Mouse (Mus musculus) heart, embryonic 10.5 days (tissue): ENCODE results near the gene Kctd3. TPM values are rescaled to one million over a fixed set of nuclear protein-coding genes. Genes with fewer than 3 reads are reported as not detected.
"Not testable (repeated sequence)": the region's sequence is repeated elsewhere in the genome, so short reads cannot be mapped to it uniquely, and the experiment has no call there.

Experiments
- DNase-seq: peaks from one replicate; pipeline ENCODE4 v3.0.0-alpha.2; 2017; ENCODE audit warnings: low spot score
- H3K27ac ChIP-seq: fragments of 300-500 bp; sonication (generic); 2 replicates; pipeline ENCODE4 v1.5.1; 2016; ENCODE audit warnings: mild to moderate bottlenecking
- H3K27me3 ChIP-seq: fragments of 300-500 bp; sonication (generic); 2 replicates; pipeline ENCODE4 v1.6.1; 2016; ENCODE audit warnings: mild to moderate bottlenecking; ENCODE audit not compliant: poor library complexity, insufficient read depth, severe bottlenecking
- H3K36me3 ChIP-seq: fragments of 300-500 bp; sonication (generic); 2 replicates; pipeline ENCODE4 v1.6.1; 2016; ENCODE audit warnings: mild to moderate bottlenecking, moderate library complexity
- H3K4me1 ChIP-seq: fragments of 300-500 bp; sonication (generic); 2 replicates; pipeline ENCODE4 v1.6.1; 2016; ENCODE audit warnings: mild to moderate bottlenecking
- H3K4me3 ChIP-seq: fragments of 300-500 bp; sonication (generic); 2 replicates; pipeline ENCODE4 v1.5.1; 2016; ENCODE audit warnings: mild to moderate bottlenecking, moderate library complexity
- H3K9me3 ChIP-seq: fragments of 300-500 bp; sonication (generic); 2 replicates; pipeline ENCODE4 v1.6.1; 2016; ENCODE audit warnings: mild to moderate bottlenecking, moderate library complexity
- WGBS: fragments of 180-500 bp; shearing (Covaris S2); methylation state at CpG from one replicate; pipeline ENCODE4 v1.1.7; 2016; 5-methylcytosine and 5-hydroxymethylcytosine counted together
- polyA plus RNA-seq: library from polyadenylated mRNA; unstranded; fragments of >200 nt; fragmentation: Nextera tagmentation; extraction: Ambion mirVana; gene quantifications from 2 replicates; pipeline ENCODE4 v1.2.1, GENCODE M21; 2016

Kctd3 gene
- polyA plus RNA-seq, 1 experiment from 2014 or later = 30.5 TPM

DNA sequence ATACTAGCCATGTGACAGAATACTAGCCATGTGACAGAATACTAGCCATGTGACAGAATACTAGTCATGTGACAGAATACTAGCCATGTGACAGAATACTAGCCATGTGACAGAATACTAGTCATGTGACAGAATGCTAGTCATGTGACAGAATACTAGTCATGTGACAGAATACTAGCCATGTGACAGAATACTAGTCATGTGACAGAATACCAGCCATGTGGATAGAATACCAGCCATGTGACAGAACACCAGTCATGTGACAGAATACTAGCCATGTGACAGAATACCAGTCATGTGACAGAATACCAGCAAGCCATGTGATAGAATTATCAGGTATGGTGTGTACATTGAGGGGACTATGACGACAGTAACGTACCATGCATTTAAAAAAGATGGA, 25.2 kb upstream of the Kctd3 start:
- not testable (repeated sequence) for H3K4me3 ChIP-seq, H3K9me3 ChIP-seq, H3K36me3 ChIP-seq, H3K27me3 ChIP-seq, H3K4me1 ChIP-seq, H3K27ac ChIP-seq, DNase-seq
- WGBS = 96% methylated on average over 2 of the region's 2 CpGs

DNA sequence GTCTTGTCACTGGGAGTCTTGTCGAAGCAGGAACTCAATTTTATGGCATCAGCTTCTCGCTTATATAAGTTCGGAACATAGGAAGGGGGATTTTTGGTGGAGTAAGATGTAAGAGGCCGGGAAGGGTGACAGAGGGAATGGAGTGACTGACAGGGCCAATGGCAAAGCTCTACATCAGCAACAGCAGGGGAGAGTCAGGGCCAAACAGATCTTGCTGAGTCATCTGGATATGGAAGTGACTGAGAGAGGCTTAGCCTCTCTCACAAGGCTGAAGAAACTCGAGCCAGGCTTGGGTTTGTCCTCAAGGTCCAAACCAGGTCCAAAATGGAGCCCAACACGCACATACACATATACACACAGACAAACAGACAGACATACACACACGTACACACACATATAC, 23.3 kb upstream of the Kctd3 start:
- DNase-seq = peak; percentile 71
- H3K9me3 ChIP-seq = no peaks in the 10 kb centered on the region
- H3K4me1 ChIP-seq = no peaks in the 10 kb centered on the region
- H3K36me3 ChIP-seq = no peaks in the 10 kb centered on the region
- 75% methylated on average over 7 of the region's 7 CpGs for WGBS
- no peak overlapping the region for H3K27ac ChIP-seq
- H3K27me3 ChIP-seq = no peaks in the 10 kb centered on the region
- H3K4me3 ChIP-seq = no peak overlapping the region

DNA sequence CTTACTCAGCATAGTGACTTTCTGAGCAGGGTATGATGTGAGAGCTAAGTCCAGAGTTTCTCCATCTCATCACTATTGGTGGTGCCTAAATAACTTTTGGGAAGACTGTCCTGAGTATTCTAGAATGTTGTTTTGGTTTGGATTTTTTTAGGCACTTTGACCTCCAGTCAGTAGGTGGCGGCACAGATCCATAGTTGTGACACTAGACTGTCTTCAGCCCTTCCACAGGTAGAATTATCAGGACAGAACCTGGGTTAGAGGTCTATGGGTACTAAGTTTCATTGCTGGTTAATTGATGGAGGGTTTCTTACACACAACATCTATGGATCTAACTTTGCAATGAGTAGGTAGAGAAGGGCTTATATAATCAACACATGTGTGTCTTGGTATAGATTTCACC, 20.6 kb upstream of the Kctd3 start:
- DNase-seq = no peak
- Histone ChIP-seq H3K27ac (no peak overlapping the region), H3K27me3 (no peaks in the 10 kb centered on the region), H3K9me3 (no peaks in the 10 kb centered on the region), H3K36me3 (no peaks in the 10 kb centered on the region), H3K4me1 (no peaks in the 10 kb centered on the region), H3K4me3 (no peak overlapping the region)
- WGBS = 40% methylated on average over 1 of the region's 1 CpGs

DNA sequence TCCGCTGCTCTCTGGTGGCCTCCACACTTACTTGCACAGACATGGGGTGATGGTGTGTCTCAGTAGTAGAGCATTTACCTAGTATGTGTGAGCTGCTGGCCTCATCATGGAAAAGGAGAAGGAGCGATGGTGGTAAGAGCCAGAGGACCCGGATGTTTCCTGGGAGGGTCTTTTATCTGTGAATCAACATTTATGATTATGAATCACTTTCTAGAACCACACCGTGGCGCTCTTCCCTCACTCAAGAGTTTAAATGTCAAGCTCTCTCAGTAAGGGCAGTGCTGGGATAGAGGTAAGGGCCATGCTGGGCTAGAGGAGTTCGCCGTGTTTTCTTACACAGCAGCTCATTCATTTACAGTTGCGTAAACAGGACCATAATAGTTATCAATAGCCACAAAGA, 19.2 kb upstream of the Kctd3 start:
- Histone ChIP-seq H3K27me3 (no peaks in the 10 kb centered on the region), H3K9me3 (no peaks in the 10 kb centered on the region), H3K4me3 (no peak overlapping the region), H3K36me3 (no peaks in the 10 kb centered on the region), H3K4me1 (no peaks in the 10 kb centered on the region), H3K27ac (no peak overlapping the region)
- DNase-seq = no peak
- 61% methylated on average over 8 of the region's 8 CpGs for WGBS

DNA sequence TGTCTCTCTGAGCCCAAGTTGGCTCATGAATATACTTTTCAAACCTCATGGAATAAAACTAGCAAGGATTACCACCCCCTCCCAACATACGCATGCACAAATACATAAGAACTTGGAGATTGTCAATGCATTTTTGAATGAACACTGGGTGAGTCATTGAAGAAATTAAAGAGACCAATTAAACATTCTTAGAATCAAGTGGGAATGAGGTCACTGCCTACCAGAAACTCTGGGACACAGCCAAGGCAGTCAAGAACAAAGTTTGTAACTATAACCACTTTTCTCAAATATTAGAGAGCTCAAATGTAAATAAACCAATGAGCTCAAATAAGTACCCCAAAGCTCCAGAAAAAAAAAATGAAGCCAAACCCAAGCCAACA, 16.1 kb upstream of the Kctd3 start:
- H3K36me3 ChIP-seq = no peaks in the 10 kb centered on the region
- no peaks in the 10 kb centered on the region for H3K27me3 ChIP-seq
- 0 out of 2 replicates have a peak, but pooled peaks cover 3% of the 10 kb centered on the region for H3K4me1 ChIP-seq
- DNase-seq = no peak
- H3K9me3 ChIP-seq = no peaks in the 10 kb centered on the region
- no peak overlapping the region for H3K27ac ChIP-seq
- WGBS = 90% methylated on average over 1 of the region's 1 CpGs
- H3K4me3 ChIP-seq = no peak overlapping the region

DNA sequence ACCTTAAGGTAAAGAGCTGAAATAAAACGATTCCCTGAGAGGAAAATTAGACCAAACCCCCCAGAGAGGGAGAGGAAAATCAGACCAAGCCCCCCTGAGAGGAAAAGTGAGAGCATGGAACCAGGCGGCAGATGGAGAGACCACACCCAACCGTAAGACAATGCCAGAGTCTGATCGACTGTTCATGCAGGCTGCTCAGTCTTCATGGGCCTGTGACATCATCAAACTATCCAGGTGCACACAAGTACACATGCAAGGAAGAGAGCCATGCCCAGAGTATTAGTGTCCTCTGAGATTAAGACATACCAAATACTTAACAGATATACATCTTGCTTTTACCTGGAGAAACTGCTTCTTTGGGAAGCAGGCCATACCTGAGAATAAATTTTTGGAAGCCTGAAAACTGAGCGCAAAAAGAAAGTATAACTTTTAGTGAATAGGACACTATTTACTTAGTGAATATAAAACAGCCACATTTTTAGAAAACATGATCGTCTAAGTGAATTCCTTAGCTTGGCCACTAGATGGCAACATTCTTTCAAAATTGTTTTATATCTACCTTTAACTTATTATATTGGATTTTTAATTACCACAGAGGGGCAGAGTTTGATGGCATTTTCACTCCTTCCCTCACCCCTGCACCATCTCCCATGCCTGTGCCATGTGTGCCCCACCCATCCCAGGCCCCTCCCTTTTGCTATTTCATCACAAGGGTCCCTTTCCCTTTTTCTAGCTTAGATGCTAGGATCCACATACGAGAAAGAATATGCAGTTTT, 15.5 kb upstream of the Kctd3 start:
- Histone ChIP-seq H3K4me3 (no peak overlapping the region), H3K36me3 (no peaks in the 10 kb centered on the region), H3K9me3 (no peaks in the 10 kb centered on the region), H3K4me1 (0 out of 2 replicates have a peak, but pooled peaks cover 3% of the 10 kb centered on the region), H3K27me3 (no peaks in the 10 kb centered on the region), H3K27ac (no peak overlapping the region)
- WGBS = 51% methylated on average over 7 of the region's 7 CpGs
- DNase-seq = no peak

DNA sequence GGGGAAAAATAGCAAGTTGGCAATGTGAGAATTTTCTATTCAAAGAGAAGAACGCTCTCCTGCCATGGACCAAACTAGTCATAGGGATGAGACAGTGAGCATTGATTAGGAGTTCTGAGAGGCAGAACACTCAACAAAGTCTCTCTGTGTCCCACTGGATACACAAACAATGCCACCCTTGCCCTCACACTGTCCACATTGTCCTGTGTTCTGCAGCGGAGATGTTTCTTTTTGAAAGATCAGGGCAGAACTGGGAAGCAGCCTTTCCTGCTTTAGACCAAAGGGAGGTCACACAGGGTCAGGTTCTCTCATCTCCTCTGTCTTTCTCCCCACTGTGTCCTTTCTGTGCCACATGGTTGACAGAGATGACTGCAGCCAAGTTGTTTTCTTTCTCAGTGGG, 7.7 kb upstream of the Kctd3 start:
- DNase-seq = no peak
- no peaks in the 10 kb centered on the region for H3K9me3 ChIP-seq
- no peak overlapping the region for H3K27ac ChIP-seq
- 0 out of 2 replicates have a peak, but pooled peaks cover 4% of the 10 kb centered on the region for H3K27me3 ChIP-seq
- WGBS = 79% methylated on average over 2 of the region's 2 CpGs
- H3K4me3 ChIP-seq = no peak overlapping the region
- H3K4me1 ChIP-seq = peaks cover 19% of the 10 kb centered on the region
- H3K36me3 ChIP-seq = no peaks in the 10 kb centered on the region

DNA sequence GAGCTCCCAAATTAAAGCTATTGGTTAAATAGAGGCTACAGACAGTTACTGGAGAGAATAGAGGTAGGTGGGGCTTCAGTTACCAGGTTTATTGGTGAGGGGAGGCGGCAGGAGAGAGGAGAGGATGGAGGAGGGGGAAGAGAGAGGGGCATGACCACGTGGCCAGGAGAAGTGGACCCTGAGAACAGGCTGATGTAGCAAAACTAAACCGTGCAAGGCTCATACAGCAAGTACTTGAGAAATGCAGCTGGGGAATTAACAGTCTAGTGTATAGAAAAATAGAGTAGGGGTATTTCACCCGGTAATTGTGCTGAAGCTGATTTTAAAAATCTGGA, 5.9 kb upstream of the Kctd3 start:
- Histone ChIP-seq H3K4me3 (peak overlapping the region; percentile 41), H3K27me3 (0 out of 2 replicates have a peak, but pooled peaks cover 4% of the 10 kb centered on the region), H3K4me1 (peaks cover 16% of the 10 kb centered on the region), H3K9me3 (no peaks in the 10 kb centered on the region), H3K36me3 (no peaks in the 10 kb centered on the region), H3K27ac (peak overlapping the region; percentile 60)
- DNase-seq = no peak
- WGBS = 12% methylated on average over 4 of the region's 4 CpGs

DNA sequence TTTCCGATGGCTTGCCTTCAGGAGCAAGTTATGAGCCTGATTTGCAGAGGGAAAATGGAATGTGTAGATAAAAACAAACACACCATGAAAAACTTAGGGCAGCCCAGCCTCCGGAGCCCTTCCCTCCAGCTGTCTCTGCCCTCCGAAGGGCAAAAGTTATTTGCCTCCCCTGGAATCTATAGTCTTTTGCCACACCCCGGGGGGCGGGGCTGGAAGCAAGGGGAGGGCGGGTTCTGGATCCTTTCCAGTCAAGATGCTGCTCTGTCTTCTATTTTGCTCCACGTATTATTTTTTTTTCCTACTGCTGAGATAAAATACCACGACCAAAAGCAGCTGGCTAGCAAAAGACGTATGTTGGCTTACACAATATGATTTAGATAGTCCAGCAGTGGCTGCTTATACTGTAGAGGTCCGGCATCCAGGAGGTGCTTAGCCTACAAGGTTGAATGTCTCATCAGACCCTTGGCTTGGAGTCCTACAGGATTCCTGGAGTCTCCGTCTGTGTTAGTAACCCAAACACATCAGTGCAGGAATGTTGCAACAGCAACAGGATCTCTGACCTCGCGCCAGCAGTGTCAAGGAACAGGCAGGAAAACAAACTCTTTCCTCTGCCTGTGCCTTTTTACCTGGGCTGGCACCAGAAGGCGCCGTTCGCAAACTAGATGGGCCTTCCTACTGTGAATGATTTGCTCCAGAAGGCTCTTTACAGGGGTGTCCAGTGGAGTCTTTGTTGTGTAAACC, 5.4 kb upstream of the Kctd3 start:
- DNase-seq = no peak
- WGBS = 4% methylated on average over 16 of the region's 16 CpGs
- Histone ChIP-seq H3K36me3 (no peaks in the 10 kb centered on the region), H3K27ac (peak overlapping the region; percentile 60), H3K9me3 (no peaks in the 10 kb centered on the region), H3K27me3 (0 out of 2 replicates have a peak, but pooled peaks cover 4% of the 10 kb centered on the region), H3K4me1 (peaks cover 16% of the 10 kb centered on the region), H3K4me3 (peak overlapping the region; percentile 41)

DNA sequence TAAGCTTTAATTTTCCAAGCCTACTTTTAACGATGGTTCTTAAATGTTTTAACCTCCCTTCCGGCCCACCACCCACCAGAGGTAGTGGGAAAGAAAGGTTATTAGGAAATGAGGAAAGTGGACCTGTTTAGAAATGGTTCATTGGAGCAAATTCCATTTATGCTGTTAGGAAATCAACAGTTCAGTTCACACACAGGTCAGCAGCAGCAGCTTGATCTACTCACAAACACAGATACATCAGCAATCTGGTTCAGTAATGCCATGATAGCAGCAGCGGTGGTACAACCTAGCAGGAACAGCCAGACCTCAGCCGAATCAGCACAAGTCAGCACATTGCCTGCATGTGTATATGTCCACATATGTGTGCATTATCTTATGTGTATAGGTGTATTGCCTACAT, 3.0 kb upstream of the Kctd3 start:
- H3K4me3 ChIP-seq = no peak overlapping the region
- no peak overlapping the region for H3K27ac ChIP-seq
- H3K4me1 ChIP-seq = peaks cover 34% of the 10 kb centered on the region
- no peaks in the 10 kb centered on the region for H3K9me3 ChIP-seq
- H3K36me3 ChIP-seq = no peaks in the 10 kb centered on the region
- WGBS = 84% methylated on average over 4 of the region's 4 CpGs
- 0 out of 2 replicates have a peak, but pooled peaks cover 4% of the 10 kb centered on the region for H3K27me3 ChIP-seq
- DNase-seq = peak; percentile 39

DNA sequence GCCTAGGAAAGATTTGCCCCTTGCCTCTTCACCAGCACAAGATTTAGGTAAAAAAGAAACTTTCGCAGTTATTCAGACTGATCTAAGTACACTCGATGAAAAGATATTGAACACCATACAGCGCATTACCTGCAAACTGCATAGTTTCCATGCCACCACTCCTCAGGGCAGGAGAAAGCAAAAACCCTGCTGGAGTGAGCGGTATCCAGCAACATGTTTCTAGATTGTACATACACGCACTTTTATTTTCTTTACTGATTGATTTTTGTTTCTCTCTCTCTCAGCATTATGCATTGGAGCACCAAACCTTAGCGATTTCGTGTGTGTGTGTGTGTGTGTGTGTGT, 311 bp upstream of the Kctd3 start:
- no peaks in the 10 kb centered on the region for H3K9me3 ChIP-seq
- H3K36me3 ChIP-seq = no peaks in the 10 kb centered on the region
- peaks cover 26% of the 10 kb centered on the region for H3K4me1 ChIP-seq
- no peak for DNase-seq
- no peak overlapping the region; the same call in 1 of the 2 replicates for H3K27ac ChIP-seq
- peak overlapping the region; percentile 100 for H3K4me3 ChIP-seq
- no peaks in the 10 kb centered on the region for H3K27me3 ChIP-seq
- 45% methylated on average over 7 of the region's 7 CpGs for WGBS

DNA sequence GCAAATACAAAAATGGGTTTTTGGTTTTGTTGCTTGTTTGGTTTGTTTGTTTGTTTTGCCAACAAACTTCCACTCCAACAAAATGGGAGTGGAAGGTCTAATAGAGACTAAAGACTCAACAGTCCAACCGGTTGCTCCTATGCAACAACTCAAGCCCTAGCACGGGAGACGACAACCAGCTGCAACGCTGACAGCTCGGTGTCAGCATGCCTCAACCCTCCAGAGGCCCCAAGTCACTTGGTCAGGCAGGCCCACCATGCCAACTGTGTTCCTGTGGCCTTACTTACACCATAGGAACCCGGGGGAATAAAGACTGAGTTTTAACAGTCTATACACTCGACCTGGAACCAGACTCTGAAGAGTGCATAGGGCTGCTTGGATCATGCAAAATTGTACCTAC, 815 bp downstream of the Kctd3 start:
- Histone ChIP-seq H3K36me3 (0 out of 2 replicates have a peak, but pooled peaks cover 3% of the 10 kb centered on the region), H3K9me3 (no peaks in the 10 kb centered on the region), H3K27me3 (no peaks in the 10 kb centered on the region), H3K4me1 (peaks cover 22% of the 10 kb centered on the region), H3K27ac (peak overlapping the region; percentile 97), H3K4me3 (peak overlapping the region; percentile 100)
- DNase-seq = no peak
- 2% methylated on average over 7 of the region's 7 CpGs for WGBS

DNA sequence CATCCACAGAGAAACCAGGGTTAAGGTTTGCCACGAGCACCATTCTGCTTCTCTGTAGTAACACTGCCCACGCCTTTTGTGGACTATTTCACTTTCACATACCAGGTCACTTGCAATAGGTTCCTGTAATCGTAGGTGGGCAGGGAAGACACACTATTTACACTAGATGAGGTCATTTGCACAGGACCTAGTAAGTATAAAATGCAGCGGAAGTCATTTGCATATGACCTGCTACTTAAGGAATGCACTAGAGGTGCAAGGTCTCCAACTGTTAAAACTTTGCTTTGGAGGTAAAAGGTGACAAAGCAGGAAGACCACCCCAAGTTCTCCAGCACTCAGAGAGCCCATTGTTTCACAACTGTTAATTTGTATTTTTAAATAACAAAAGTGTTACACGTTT, 1.4 kb downstream of the Kctd3 start:
- WGBS = 56% methylated on average over 5 of the region's 5 CpGs
- Histone ChIP-seq H3K4me1 (peaks cover 22% of the 10 kb centered on the region), H3K27me3 (no peaks in the 10 kb centered on the region), H3K4me3 (peak overlapping the region; percentile 100; the same call in 1 of the 2 replicates), H3K36me3 (0 out of 2 replicates have a peak, but pooled peaks cover 4% of the 10 kb centered on the region), H3K9me3 (no peaks in the 10 kb centered on the region), H3K27ac (no peak overlapping the region)
- DNase-seq = no peak
